22 mouse cellular contexts compared by ENCODE assay signal in genomic region chr14:71334022-71334421, GRCm38 (mm10).
"Had no signal": no experiment of that assay in that cellular context is flagged by ENCODE, and none has a peak within 500 bp of the region (broad histone marks: within the 10 kb centered on the region; RNA-seq: fewer than 3 reads in every experiment).

No protein-coding gene starts in this region.

- H3K36me3 ChIP-seq: lung, embryonic 15.5 days; midbrain, embryonic 10.5 days; midbrain, embryonic 12.5 days; neural tube, embryonic 13.5 days; neural tube, embryonic 15.5 days; stomach, embryonic 15.5 days had no signal

- DNase-seq: liver, postnatal 0 days; lung, adult 2 months; lung, postnatal 14 days; lung, postnatal 36 days; midbrain, embryonic 14.5 days; retina, postnatal 1 day; right cerebral cortex, adult 18-20 months; right cerebral cortex, postnatal 14 days; thymus, adult 2 months; thymus, postnatal 25 days; thymus, postnatal 4 days had no signal

- H3K27me3 ChIP-seq: lung, embryonic 15.5 days; midbrain, embryonic 12.5 days; neural tube, embryonic 13.5 days; neural tube, embryonic 15.5 days; stomach, embryonic 15.5 days had no signal

- H3K4me2 ChIP-seq: lung, embryonic 15.5 days; midbrain, embryonic 12.5 days; neural tube, embryonic 13.5 days; neural tube, embryonic 15.5 days; stomach, embryonic 15.5 days had no signal

- H3K27ac ChIP-seq: lung, embryonic 15.5 days; macrophage; midbrain, embryonic 10.5 days; midbrain, embryonic 12.5 days; neural tube, embryonic 13.5 days; neural tube, embryonic 15.5 days; stomach, embryonic 15.5 days; stomach, postnatal 0 days had no signal

- ATAC-seq: liver, postnatal 0 days; lung, postnatal 0 days; midbrain, embryonic 16.5 days had no signal

- H3K4me1 ChIP-seq: lung, embryonic 15.5 days; midbrain, embryonic 10.5 days; midbrain, embryonic 12.5 days; neural tube, embryonic 13.5 days; stomach, embryonic 15.5 days had no signal

- H3K4me3 ChIP-seq: lung, embryonic 15.5 days; midbrain, embryonic 10.5 days; midbrain, embryonic 12.5 days; myocyte; neural tube, embryonic 13.5 days; neural tube, embryonic 15.5 days; stomach, embryonic 15.5 days had no signal

- H3K9me3 ChIP-seq: lung, embryonic 15.5 days; midbrain, embryonic 10.5 days; midbrain, embryonic 12.5 days; neural tube, embryonic 13.5 days; neural tube, embryonic 15.5 days; stomach, embryonic 15.5 days had no signal

- H3K9ac ChIP-seq: liver, postnatal 0 days; lung, embryonic 15.5 days; midbrain, embryonic 12.5 days; neural tube, embryonic 13.5 days; neural tube, embryonic 15.5 days; stomach, embryonic 15.5 days had no signal
